Mouse (Mus musculus) CH12.LX (cell line): ENCODE results near the gene Ccnl1. TPM values are rescaled to one million over a fixed set of nuclear protein-coding genes. Genes with fewer than 3 reads are reported as not detected.
A peak's percentile ranks its signal among the peaks of the same experiment; 100 is the strongest.

ENCODE experiments used
- DNase-seq: peaks from one replicate; pipeline ENCODE4 v3.0.0-alpha.2; 2013; ENCODE audit errors: extremely low read depth
- H3K27ac ChIP-seq: 2 replicates; pipeline ENCODE4 v1.5.1; 2012; ENCODE audit warnings: low read depth, mild to moderate bottlenecking, control low read depth, moderate library complexity; ENCODE audit not compliant: insufficient read depth
- H3K27me3 ChIP-seq: replicated peaks from 2 replicates; pipeline ENCODE3; 2012; ENCODE audit warnings: inconsistent platforms
- H3K36me3 ChIP-seq, 2 experiments: replicated peaks in 1 of 2; 2 replicates each; pipeline versions ENCODE3 to v1.6.1; 2012; ENCODE audit warnings: inconsistent platforms in 1 of 2, low read length in 1 of 2, mild to moderate bottlenecking in 1 of 2, mixed read lengths in 1 of 2, moderate library complexity in 1 of 2; ENCODE audit not compliant: control insufficient read depth in 1 of 2, insufficient read depth in 1 of 2
- H3K4me1 ChIP-seq, 2 experiments: 2 replicates each; pipeline ENCODE4 v1.6.1; 2012; ENCODE audit warnings: inconsistent platforms in 1 of 2, moderate library complexity in 1 of 2; ENCODE audit not compliant: insufficient read depth in 2 of 2, control insufficient read depth in 1 of 2
- H3K4me2 ChIP-seq: 2 replicates; pipeline ENCODE4 v1.6.1; 2012; ENCODE audit warnings: low read depth, mild to moderate bottlenecking, control low read depth; ENCODE audit not compliant: poor library complexity, insufficient read depth, severe bottlenecking
- H3K4me3 ChIP-seq, 3 experiments: fragments of 150-350 bp in 1 of 3; sonication (generic) in 1 of 3; replicated peaks in 1 of 3; 2 replicates each; pipeline versions ENCODE3 to v1.5.1; 2011 to 2012; ENCODE audit warnings: low read depth in 2 of 3, low read length in 2 of 3, mild to moderate bottlenecking in 2 of 3, moderate library complexity in 2 of 3, control low read depth in 1 of 3, improper control_type of control experiment in 1 of 3, inconsistent platforms in 1 of 3, mixed read lengths in 1 of 3; ENCODE audit not compliant: poor library complexity in 1 of 3
- H3K79me2 ChIP-seq: replicated peaks from 2 replicates; pipeline ENCODE4 v1.6.1; 2012; ENCODE audit warnings: mild to moderate bottlenecking, moderate library complexity; ENCODE audit not compliant: control insufficient read depth, poor library complexity, insufficient read depth, severe bottlenecking; ENCODE audit errors: extremely low read depth
- H3K9ac ChIP-seq: 2 replicates; pipeline ENCODE4 v1.6.1; 2012; ENCODE audit warnings: low read depth, mild to moderate bottlenecking, control low read depth, moderate library complexity; ENCODE audit not compliant: insufficient read depth
- H3K9me3 ChIP-seq: replicated peaks from 2 replicates; pipeline ENCODE3; 2012; ENCODE audit warnings: low read length, inconsistent platforms, mixed read lengths
- BHLHE40 ChIP-seq: IDR thresholded peaks from 2 replicates; pipeline ENCODE4 v1.6.1; 2011; ENCODE audit warnings: mild to moderate bottlenecking, low read depth, low read length, improper control_type of control experiment
- CHD1 ChIP-seq: IDR thresholded peaks from 2 replicates; pipeline ENCODE4 v1.6.1; 2012; ENCODE audit warnings: low read depth, low read length, improper control_type of control experiment, inconsistent platforms
- CHD2 ChIP-seq: IDR thresholded peaks from 2 replicates; pipeline ENCODE4 v1.6.1; 2011; ENCODE audit warnings: low read length, improper control_type of control experiment
- CTCF ChIP-seq, 2 experiments: IDR thresholded peaks in 1 of 2; conservative IDR thresholded peaks in 1 of 2; 2 replicates each; pipeline ENCODE4 v1.5.1; 2011 to 2012; ENCODE audit warnings: low read depth in 2 of 2, low read length in 2 of 2, improper control_type of control experiment in 1 of 2, inconsistent platforms in 1 of 2, mild to moderate bottlenecking in 1 of 2, moderate library complexity in 1 of 2
- E2F4 ChIP-seq: IDR thresholded peaks from 2 replicates; pipeline ENCODE4 v1.6.1; 2011; ENCODE audit warnings: low read depth, low read length, improper control_type of control experiment; ENCODE audit not compliant: insufficient replicate concordance
- ELF1 ChIP-seq: IDR thresholded peaks from 2 replicates; pipeline ENCODE4 v1.6.1; 2014; ENCODE audit warnings: low read depth, mild to moderate bottlenecking, inconsistent platforms, low read length, improper control_type of control experiment
- EP300 ChIP-seq: IDR thresholded peaks from 2 replicates; pipeline ENCODE4 v1.6.1; 2011; ENCODE audit warnings: low read length, improper control_type of control experiment
- ETS1 ChIP-seq: conservative IDR thresholded peaks from 2 replicates; pipeline ENCODE4 v1.6.1; 2012; ENCODE audit warnings: low read depth, mild to moderate bottlenecking, inconsistent platforms, low read length, improper control_type of control experiment, moderate library complexity
- GABPA ChIP-seq: IDR thresholded peaks from 2 replicates; pipeline ENCODE4 v1.6.1; 2012; ENCODE audit warnings: low read depth, low read length, improper control_type of control experiment, inconsistent platforms; ENCODE audit not compliant: insufficient replicate concordance
- HCFC1 ChIP-seq: IDR thresholded peaks from 2 replicates; pipeline ENCODE4 v1.6.1; 2012; ENCODE audit warnings: low read depth, mild to moderate bottlenecking, inconsistent platforms, low read length, improper control_type of control experiment
- IRF4 ChIP-seq: IDR thresholded peaks from 2 replicates; pipeline ENCODE4 v1.6.1; 2014; ENCODE audit warnings: low read depth, mild to moderate bottlenecking, inconsistent platforms, low read length, improper control_type of control experiment
- JUN ChIP-seq: IDR thresholded peaks from 2 replicates; pipeline ENCODE4 v1.6.1; 2011; ENCODE audit warnings: low read depth, mild to moderate bottlenecking, low read length, improper control_type of control experiment, moderate library complexity; ENCODE audit not compliant: insufficient read depth
- JUND ChIP-seq: conservative IDR thresholded peaks from 2 replicates; pipeline ENCODE4 v1.6.1; 2011; ENCODE audit warnings: low read depth, low read length, improper control_type of control experiment
- KAT2A ChIP-seq: IDR thresholded peaks from 2 replicates; pipeline ENCODE4 v1.6.1; 2012; ENCODE audit warnings: low read length, improper control_type of control experiment, inconsistent platforms; ENCODE audit not compliant: insufficient replicate concordance
- MAFK ChIP-seq: IDR thresholded peaks from 2 replicates; pipeline ENCODE4 v1.6.1; 2011; ENCODE audit warnings: low read length, improper control_type of control experiment; ENCODE audit not compliant: insufficient replicate concordance
- MAX ChIP-seq: IDR thresholded peaks from 2 replicates; pipeline ENCODE4 v1.6.1; 2011; ENCODE audit warnings: low read length, improper control_type of control experiment
- MAZ ChIP-seq: IDR thresholded peaks from 2 replicates; pipeline ENCODE4 v1.6.1; 2012; ENCODE audit warnings: low read depth, mild to moderate bottlenecking, inconsistent platforms, low read length, improper control_type of control experiment, moderate library complexity
- MEF2A ChIP-seq: IDR thresholded peaks from 2 replicates; pipeline ENCODE4 v1.6.1; 2014; ENCODE audit warnings: low read depth, mild to moderate bottlenecking, inconsistent platforms, low read length, improper control_type of control experiment, borderline replicate concordance
- MXI1 ChIP-seq: IDR thresholded peaks from 2 replicates; pipeline ENCODE4 v1.6.1; 2011; ENCODE audit warnings: mild to moderate bottlenecking, low read depth, low read length, improper control_type of control experiment
- MYC ChIP-seq: IDR thresholded peaks from 2 replicates; pipeline ENCODE4 v1.6.1; 2011; ENCODE audit warnings: low read depth, mild to moderate bottlenecking, improper control_type of control experiment, low read length
- NELFE ChIP-seq: IDR thresholded peaks from 2 replicates; pipeline ENCODE4 v1.6.1; 2011; ENCODE audit warnings: low read depth, low read length, improper control_type of control experiment
- NRF1 ChIP-seq: IDR thresholded peaks from 2 replicates; pipeline ENCODE4 v1.6.1; 2014; ENCODE audit warnings: low read depth, mild to moderate bottlenecking, inconsistent platforms, low read length, improper control_type of control experiment, moderate library complexity
- PAX5 ChIP-seq: IDR thresholded peaks from 2 replicates; pipeline ENCODE4 v1.6.1; 2012; ENCODE audit warnings: low read length, inconsistent platforms, mixed read lengths
- POLR2A ChIP-seq: IDR thresholded peaks from 2 replicates; pipeline ENCODE4 v1.6.1; 2011; ENCODE audit warnings: low read depth, mild to moderate bottlenecking, improper control_type of control experiment, low read length
- POLR2AphosphoS2 ChIP-seq: IDR thresholded peaks from 2 replicates; pipeline ENCODE4 v1.6.1; 2011; ENCODE audit warnings: low read depth, low read length, improper control_type of control experiment
- RAD21 ChIP-seq: IDR thresholded peaks from 2 replicates; pipeline ENCODE4 v1.6.1; 2011; ENCODE audit warnings: low read depth, mild to moderate bottlenecking, low read length, improper control_type of control experiment, moderate library complexity
- RCOR1 ChIP-seq: conservative IDR thresholded peaks from 2 replicates; pipeline ENCODE4 v1.6.1; 2012; ENCODE audit warnings: low read depth, mild to moderate bottlenecking, inconsistent platforms, low read length, improper control_type of control experiment
- SIN3A ChIP-seq: IDR thresholded peaks from 2 replicates; pipeline ENCODE4 v1.6.1; 2012; ENCODE audit warnings: low read length, improper control_type of control experiment, inconsistent platforms
- SMC3 ChIP-seq: IDR thresholded peaks from 2 replicates; pipeline ENCODE4 v1.6.1; 2011; ENCODE audit warnings: low read depth, low read length, improper control_type of control experiment
- TBP ChIP-seq: conservative IDR thresholded peaks from 2 replicates; pipeline ENCODE4 v1.6.1; 2011; ENCODE audit warnings: low read depth, low read length, improper control_type of control experiment
- TCF12 ChIP-seq: IDR thresholded peaks from 2 replicates; pipeline ENCODE4 v1.6.1; 2014; ENCODE audit warnings: low read depth, mild to moderate bottlenecking, inconsistent platforms, low read length, improper control_type of control experiment
- UBTF ChIP-seq: IDR thresholded peaks from 2 replicates; pipeline ENCODE4 v1.6.1; 2012; ENCODE audit warnings: low read depth, mild to moderate bottlenecking, inconsistent platforms, low read length, improper control_type of control experiment, moderate library complexity
- USF1 ChIP-seq: IDR thresholded peaks from 2 replicates; pipeline ENCODE4 v1.6.1; 2014; ENCODE audit warnings: low read depth, mild to moderate bottlenecking, inconsistent platforms, low read length, improper control_type of control experiment
- USF2 ChIP-seq: conservative IDR thresholded peaks from 2 replicates; pipeline ENCODE4 v1.6.1; 2011; ENCODE audit warnings: low read depth, low read length, improper control_type of control experiment
- ZC3H11A ChIP-seq: IDR thresholded peaks from 2 replicates; pipeline ENCODE4 v1.6.1; 2012; ENCODE audit warnings: low read depth, mild to moderate bottlenecking, inconsistent platforms, low read length, improper control_type of control experiment
- ZKSCAN1 ChIP-seq: IDR thresholded peaks from 2 replicates; pipeline ENCODE4 v1.6.1; 2012; ENCODE audit warnings: low read depth, inconsistent platforms, low read length, improper control_type of control experiment, borderline replicate concordance
- ZMIZ1 ChIP-seq: IDR thresholded peaks from 2 replicates; pipeline ENCODE4 v1.6.1; 2012; ENCODE audit warnings: low read depth, mild to moderate bottlenecking, inconsistent platforms, low read length, improper control_type of control experiment
- ZNF384 ChIP-seq: IDR thresholded peaks from 2 replicates; pipeline ENCODE4 v1.6.1; 2012; ENCODE audit warnings: low read depth, low read length, improper control_type of control experiment, inconsistent platforms
- dilution Hi-C: fragments of 300-500 bp; cut with MboI; formaldehyde crosslinking; loops from 2 replicates; pipeline ENCODE4 v1.14.3; 2020; ENCODE audit warnings: low sequenced_read_pairs; ENCODE audit not compliant: extremely low pct_unique_long_range_greater_than_20kb, extremely low pct_ligation_motif_present
- in situ Hi-C: fragments of 300-500 bp; cut with MboI; formaldehyde crosslinking; loops from 3 replicates; pipeline ENCODE4 v1.14.3; 2019; ENCODE audit warnings: low sequenced_read_pairs, low pct_ligation_motif_present, low pct_unique_long_range_greater_than_20kb, mixed read lengths
- polyA plus RNA-seq: library from polyadenylated mRNA; unstranded; fragments of >175 nt; gene quantifications from 2 replicates; pipeline ENCODE4 v1.2.1, GENCODE M21; 2012; ENCODE audit warnings: low read depth; ENCODE audit not compliant: insufficient read length
- total RNA-seq, 2 experiments: library from RNA; depleted of rRNA; stranded (reverse); fragments of 300-350 nt in 1 of 2; fragments of >200 nt in 1 of 2; gene quantifications; 2 replicates each; pipeline ENCODE4 v1.2.3; 2012 to 2014

Ccnl1 gene
- total and polyA plus RNA-seq, 3 experiments, result 25.1 to 66.2 (median 58.8) TPM

- peak; percentile 96 for DNase-seq
- Histone ChIP-seq H3K9me3 (no peaks in the 10 kb centered on the region), H3K36me3 (no peaks in the 10 kb centered on the region), H3K27me3 (no peaks in the 10 kb centered on the region), H3K27ac (peak overlapping the region; percentile 75), H3K4me1 (peaks cover 6 to 25% of the 10 kb centered on the region in 2 experiments; a peak in 3 of 4 replicates), H3K4me3 (peak overlapping the region; percentile 68 to 81 (median 78)), H3K79me2 (no peaks in the 10 kb centered on the region), H3K9ac (peak overlapping the region; percentile 86), H3K4me2 (peak overlapping the region; percentile 95)
- no peak for TF ChIP-seq JUN
- peak; percentile 98 for TF ChIP-seq MYC
- TF ChIP-seq MAFK, result no peak
- TF ChIP-seq ZKSCAN1, result no peak
- TF ChIP-seq POLR2AphosphoS2, result no peak
- TF ChIP-seq ELF1, result peak; percentile 85
- TF ChIP-seq USF1, result peak; percentile 83
- TF ChIP-seq KAT2A, result no peak
- TF ChIP-seq ZNF384, result no peak
- peak; percentile 99 for TF ChIP-seq MAZ
- no peak for TF ChIP-seq JUND
- peak; percentile 37 for TF ChIP-seq IRF4
- TF ChIP-seq CHD1, result no peak
- TF ChIP-seq GABPA, result no peak
- TF ChIP-seq CHD2, result peak; percentile 45; the same call in 1 of the 2 replicates
- TF ChIP-seq CTCF (conservative IDR thresholded peaks at IDR 0.05 in 1 of 2, IDR thresholded peaks at IDR 0.05 in 1 of 2; ENCODE audit: low read depth in 2 of 2, low read length in 2 of 2), result no peak
- TF ChIP-seq NRF1, result 0 out of 2 replicates have a peak, but pooled peaks have one; percentile 27
- TF ChIP-seq EP300, result no peak
- TF ChIP-seq RCOR1, result no peak
- no peak; the same call in 1 of the 2 replicates for TF ChIP-seq ZMIZ1
- TF ChIP-seq RAD21, result no peak
- TF ChIP-seq MAX, result peak; percentile 97
- peak; percentile 41; the same call in 1 of the 2 replicates for TF ChIP-seq TBP
- TF ChIP-seq SMC3, result no peak
- peak; percentile 15; the same call in 1 of the 2 replicates for TF ChIP-seq MEF2A
- TF ChIP-seq NELFE, result peak; percentile 78
- TF ChIP-seq E2F4, result no peak
- peak; percentile 67 for TF ChIP-seq SIN3A
- no peak for TF ChIP-seq UBTF
- TF ChIP-seq BHLHE40, result no peak
- peak; percentile 98 for TF ChIP-seq MXI1
- TF ChIP-seq TCF12, result peak; percentile 72
- peak; percentile 93 for TF ChIP-seq POLR2A
- no peak for TF ChIP-seq ETS1
- no peak for TF ChIP-seq ZC3H11A
- peak; percentile 75 for TF ChIP-seq HCFC1
- no peak for TF ChIP-seq PAX5
- TF ChIP-seq USF2, result peak; percentile 69
- in situ Hi-C loops (no loop called here), dilution Hi-C loops (no loop called here)
Measured at GRCm38 (mm10) chr3:65974232-65975058, 16.4 kb upstream of the Ccnl1 start.
